Mouse (Mus musculus): ENCODE measurements around the gene Fpr3. TPM values are rescaled to one million over a fixed set of nuclear protein-coding genes. Genes with fewer than 3 reads are reported as not detected.
"Not testable (repeated sequence)": the region's sequence is repeated elsewhere in the genome, so short reads cannot be mapped to it uniquely, and the experiment has no call there.

The Fpr3 gene
- total RNA-seq, 2 experiments from 2014 or later = not detected

DNA sequence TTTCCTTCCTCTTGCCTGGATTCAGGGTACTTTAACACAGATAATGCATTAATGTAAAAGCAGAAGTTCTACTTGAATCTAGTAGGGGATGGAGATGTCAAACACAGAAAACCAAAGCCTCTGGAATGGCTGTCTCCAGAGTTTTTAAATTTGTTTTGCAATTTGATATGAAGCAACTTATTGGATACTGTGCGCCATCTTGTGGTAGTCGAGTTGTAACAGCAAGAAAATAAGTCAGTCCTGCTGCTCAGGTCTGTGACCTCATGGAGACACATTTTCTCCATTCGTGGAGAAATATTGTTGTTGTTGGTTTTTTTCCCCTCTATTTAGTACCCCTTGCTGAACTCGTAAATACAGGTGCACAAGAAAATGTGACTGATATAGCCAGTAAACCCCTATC is 8.4 kb downstream of the Fpr3 start:
- peak; percentile 83 for TF ChIP-seq CTCF (IDR thresholded peaks at IDR 0.05)
- intact Hi-C loops (cut with DNase I) = loop anchor here (1.0 to 5.0 kb wide), 2 partner anchors 49 to 130 kb away; no protein-coding TSS in a partner anchor
- Histone ChIP-seq H3K27ac (no peak overlapping the region), H3K4me3 (no peak overlapping the region)
- DNase-seq (ENCODE audit: extremely low spot score in 1 of 2, low spot score in 2 of 2) = peak in 1 of 2 experiments; percentile 22

DNA sequence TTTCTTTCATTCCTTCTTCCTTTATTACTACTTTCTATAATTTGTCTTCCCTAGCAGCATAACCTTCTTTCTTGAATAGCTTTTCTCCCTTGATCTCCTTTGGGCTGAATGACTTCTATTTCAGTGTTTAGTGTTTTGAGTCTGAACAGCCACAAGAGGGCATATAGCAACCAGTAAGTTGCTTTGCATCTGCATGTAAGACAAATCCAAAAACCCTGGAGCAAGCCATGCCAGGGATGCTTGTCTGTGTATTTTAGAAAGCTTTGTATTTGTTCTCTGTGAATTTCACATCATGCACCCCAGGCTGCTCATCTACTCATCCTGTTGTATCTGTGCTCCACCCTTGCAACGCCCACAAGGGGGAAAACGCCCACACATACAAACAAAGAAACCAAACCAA is 11.6 kb downstream of the Fpr3 start:
- no peak for DNase-seq (ENCODE audit: extremely low spot score in 1 of 2, low spot score in 2 of 2)
- intact Hi-C loops (cut with DNase I) = loop anchor here (5.0 kb wide), 1 partner anchor 52 kb away; no protein-coding TSS in a partner anchor
- peak; percentile 59 for TF ChIP-seq CTCF (IDR thresholded peaks at IDR 0.05)
- Histone ChIP-seq H3K4me3 (no peak overlapping the region), H3K27ac (no peak overlapping the region)

DNA sequence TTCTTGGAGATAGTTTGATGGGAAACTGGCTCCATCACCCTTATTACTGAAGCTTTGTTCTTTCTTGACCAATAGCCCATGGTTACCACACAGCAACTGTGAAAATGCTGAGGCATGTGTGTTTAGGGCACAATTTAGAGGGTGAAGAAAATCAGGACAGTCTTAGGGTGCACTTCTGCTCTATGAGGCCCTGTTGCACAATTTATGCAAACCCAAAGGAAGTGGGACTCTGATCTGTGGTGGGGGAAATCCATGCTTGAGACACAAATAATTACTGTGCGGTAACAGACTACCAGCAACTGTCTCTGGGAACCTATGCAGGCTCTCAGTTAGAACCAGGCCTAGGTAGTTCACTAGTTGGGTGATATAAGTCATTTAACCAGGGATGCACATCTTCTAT is 13.1 kb downstream of the Fpr3 start:
- no peak for TF ChIP-seq CTCF (IDR thresholded peaks at IDR 0.05)
- Histone ChIP-seq H3K4me3 (no peak overlapping the region), H3K27ac (no peak overlapping the region)
- no peak for DNase-seq (ENCODE audit: extremely low spot score in 1 of 2, low spot score in 2 of 2)
- intact Hi-C loops (cut with DNase I) = no loop called here

DNA sequence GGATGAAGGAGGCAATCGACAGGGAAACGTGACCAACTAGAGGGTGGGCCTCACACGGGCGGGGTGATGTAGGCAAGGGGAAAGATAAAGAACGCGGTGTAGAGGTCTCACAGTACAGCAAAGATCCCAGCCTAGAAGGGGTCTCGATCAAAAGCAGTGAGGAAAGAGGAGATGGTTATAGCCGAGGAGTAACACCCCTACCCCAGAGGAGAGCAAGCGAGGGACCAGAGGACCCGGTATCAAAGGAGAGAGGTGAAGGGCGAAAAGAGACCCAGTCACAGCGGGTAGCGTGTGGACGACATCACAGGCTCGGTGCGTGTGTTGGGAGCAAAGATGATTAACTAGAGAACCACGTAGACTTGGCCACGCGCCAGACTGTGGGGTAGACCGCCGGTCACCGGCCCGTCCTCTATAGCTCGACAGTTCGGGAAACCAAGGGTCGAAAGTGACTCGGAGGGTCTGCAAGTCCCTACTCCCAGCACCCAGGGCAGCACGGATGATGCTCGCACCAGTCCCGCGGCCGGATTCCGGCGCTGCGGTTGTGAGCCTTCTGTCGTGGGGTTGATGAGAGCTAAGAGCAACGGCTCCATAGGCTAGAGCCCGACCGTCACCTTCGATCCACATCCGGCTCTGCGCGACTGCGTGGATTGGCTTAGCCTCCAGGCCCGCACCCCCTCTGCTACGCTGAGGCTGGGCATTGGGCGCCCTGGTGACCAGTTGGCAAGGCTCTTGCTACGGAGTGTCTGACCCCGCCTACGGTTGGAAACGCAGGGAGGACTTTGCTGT is 22.2 kb downstream of the Fpr3 start:
- TF ChIP-seq CTCF (IDR thresholded peaks at IDR 0.05) = no peak
- DNase-seq (ENCODE audit: extremely low spot score in 1 of 2, low spot score in 2 of 2) = peak; percentile 78 to 81
- intact Hi-C loops (cut with DNase I) = no loop called here
- Histone ChIP-seq H3K27ac (peak overlapping the region; percentile 54; the same call in 1 of the 2 replicates), H3K4me3 (peak overlapping the region; percentile 58)

DNA sequence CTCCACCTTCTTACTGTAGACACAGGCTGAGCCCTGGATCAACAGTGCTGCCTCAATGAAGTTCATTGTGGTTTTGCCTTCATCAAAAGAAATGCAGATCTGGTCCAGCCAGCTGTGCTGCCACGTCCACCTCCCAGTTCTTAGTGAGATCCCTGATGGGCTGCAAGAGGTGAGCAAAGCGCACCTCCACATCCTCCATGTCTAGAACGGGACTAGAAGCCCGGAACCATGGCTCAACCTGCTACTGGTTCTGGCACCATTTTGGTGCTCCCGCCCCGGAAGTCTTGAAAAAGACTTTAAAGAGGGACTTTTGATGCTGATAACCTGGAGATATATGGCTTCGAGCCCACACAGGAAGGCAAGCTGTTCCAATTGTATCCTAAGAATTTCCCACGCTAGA is 25.0 kb downstream of the Fpr3 start:
- H3K4me3 ChIP-seq; H3K27ac ChIP-seq; intact Hi-C loops (cut with DNase I); DNase-seq (ENCODE audit: extremely low spot score in 1 of 2, low spot score in 2 of 2): not testable (repeated sequence)

DNA sequence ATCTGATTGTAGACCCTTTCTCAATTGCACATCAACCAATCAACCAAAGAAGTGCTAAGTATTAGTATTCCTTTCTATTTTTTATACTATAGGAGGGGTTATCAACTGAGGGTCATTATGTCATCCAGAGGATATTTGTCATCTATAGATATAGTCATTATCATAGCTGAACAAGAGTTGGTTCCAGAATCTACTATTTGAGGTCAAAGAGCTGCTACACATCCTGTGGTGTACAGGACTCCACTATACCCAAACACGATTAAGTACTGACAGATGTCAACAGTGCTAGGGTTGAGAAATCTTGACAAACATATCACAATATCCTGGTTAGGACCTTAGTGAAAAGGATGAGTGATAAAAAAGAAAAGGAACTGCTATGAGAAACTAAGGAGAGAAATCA is 29.7 kb downstream of the Fpr3 start:
- H3K27ac ChIP-seq = no peak overlapping the region
- no peak overlapping the region for H3K4me3 ChIP-seq
- no peak for TF ChIP-seq CTCF (IDR thresholded peaks at IDR 0.05)
- DNase-seq (ENCODE audit: extremely low spot score in 1 of 2, low spot score in 2 of 2) = no peak
- intact Hi-C loops (cut with DNase I) = no loop called here

DNA sequence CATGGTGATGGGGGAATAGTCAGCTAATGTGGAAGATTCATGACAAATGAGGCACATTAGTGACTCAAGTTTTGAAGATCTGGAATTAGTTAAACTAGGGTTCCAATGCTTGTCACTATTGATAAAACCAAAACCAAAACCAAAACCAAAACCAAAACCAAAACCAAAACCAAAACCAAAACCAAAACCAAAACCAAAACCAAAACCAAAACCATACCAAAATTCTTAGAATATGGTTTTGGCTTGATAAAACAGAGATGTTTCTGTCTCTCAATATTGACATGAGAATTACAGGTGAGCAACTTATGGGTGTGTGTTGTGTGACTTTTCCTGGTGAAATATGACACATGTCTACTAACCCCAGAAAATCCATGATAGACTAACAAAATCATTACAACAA is 30.1 kb downstream of the Fpr3 start:
- TF ChIP-seq CTCF (IDR thresholded peaks at IDR 0.05) = no peak
- no peak for DNase-seq (ENCODE audit: extremely low spot score in 1 of 2, low spot score in 2 of 2)
- intact Hi-C loops (cut with DNase I) = no loop called here
- Histone ChIP-seq H3K4me3 (no peak overlapping the region), H3K27ac (no peak overlapping the region)

DNA sequence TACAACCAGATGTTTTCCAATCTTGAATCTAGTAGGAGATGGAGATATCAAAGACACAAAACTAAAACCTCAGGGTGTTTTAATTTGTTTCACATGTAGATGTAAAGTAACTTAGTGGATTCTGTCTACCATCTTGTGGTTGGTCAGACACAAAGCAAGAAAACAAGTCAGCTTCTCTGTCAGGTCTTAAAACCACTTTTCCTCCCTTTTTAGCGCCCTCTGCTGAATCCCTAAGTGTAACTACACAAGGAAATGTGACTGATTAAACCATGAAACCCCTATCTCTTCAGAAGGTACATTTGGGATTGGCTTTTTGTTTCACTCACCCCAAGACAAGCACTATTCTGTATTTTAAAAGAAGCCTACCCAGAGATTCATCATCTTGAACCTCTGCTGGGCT is 85.8 kb downstream of the Fpr3 start:
- TF ChIP-seq CTCF (IDR thresholded peaks at IDR 0.05) = no peak; the same call in 1 of the 2 replicates
- DNase-seq (ENCODE audit: extremely low spot score in 1 of 2, low spot score in 2 of 2) = no peak
- Histone ChIP-seq H3K27ac (no peak overlapping the region), H3K4me3 (no peak overlapping the region)
- intact Hi-C loops (cut with DNase I) = no loop called here

DNA sequence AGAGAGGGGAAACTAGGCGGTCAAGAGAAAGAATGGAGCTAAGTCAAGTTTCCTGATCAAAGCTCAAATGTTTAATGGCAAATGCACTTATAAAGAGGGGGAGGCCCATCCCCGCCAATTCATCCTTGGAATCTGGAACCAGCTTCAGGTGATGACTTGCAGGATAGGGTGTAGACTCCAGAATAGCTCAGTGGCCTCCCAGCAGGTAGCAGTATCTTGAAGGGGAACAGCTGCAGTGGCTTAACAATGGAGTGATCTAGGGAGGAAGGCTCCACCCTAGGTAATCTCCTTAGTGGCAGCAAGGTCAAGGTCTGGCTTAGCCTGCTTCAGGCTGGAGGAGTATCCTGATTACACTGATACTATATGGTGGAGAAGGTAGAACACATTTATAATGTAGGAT is 93.6 kb downstream of the Fpr3 start:
- intact Hi-C loops (cut with DNase I); H3K4me3 ChIP-seq; DNase-seq (ENCODE audit: extremely low spot score in 1 of 2, low spot score in 2 of 2); H3K27ac ChIP-seq: not testable (repeated sequence)

DNA sequence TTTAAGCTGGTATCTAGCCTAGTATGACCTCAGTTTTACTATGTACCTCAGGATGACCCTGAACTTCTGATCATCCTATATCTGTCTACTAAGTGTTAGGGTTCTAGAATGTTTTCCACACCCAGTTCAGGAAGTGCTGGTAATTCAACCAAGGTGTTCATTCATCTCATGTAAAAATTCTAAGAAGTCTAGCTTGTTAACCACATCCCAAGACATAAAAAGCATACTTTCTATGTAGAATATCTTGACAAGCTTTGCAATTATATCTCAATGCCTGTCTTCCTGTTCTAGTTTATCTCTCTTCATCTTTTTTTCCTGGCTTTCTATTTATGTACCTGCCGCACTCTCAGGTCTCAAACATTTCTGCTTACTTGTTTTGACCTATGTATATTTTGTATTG is 117.1 kb downstream of the Fpr3 start:
- intact Hi-C loops (cut with DNase I) = no loop called here
- H3K27ac ChIP-seq = no peak overlapping the region
- TF ChIP-seq CTCF (IDR thresholded peaks at IDR 0.05) = no peak
- no peak overlapping the region for H3K4me3 ChIP-seq
- DNase-seq (ENCODE audit: extremely low spot score in 1 of 2, low spot score in 2 of 2) = no peak

Other genes starting within 250 kb of the Fpr3 start
- gene Vmn2r90, start 184.1 kb upstream of the Fpr3 start, total RNA-seq (2021) = under 1 TPM in 1 of 2 experiments, not detected in 1; 0.16 TPM
- 100 to 1,000 TPM; 107 to 114 TPM for gene Spaca6, start 60.7 kb upstream of the Fpr3 start, total RNA-seq (2021)
- under 1 TPM; 0.81 to 0.82 TPM for gene Has1, start 32.6 kb upstream of the Fpr3 start, total RNA-seq (2021)
- gene Fpr1, start 3.9 kb upstream of the Fpr3 start, total RNA-seq (2021) = not detected
- gene Fpr2, start within 50 bp of the Fpr3 start, total RNA-seq (2021) = not detected
- not detected for gene Fpr-rs4, start 133.9 kb downstream of the Fpr3 start, total RNA-seq (2021)
- not detected for gene Vmn2r124, start 161.6 kb downstream of the Fpr3 start, total RNA-seq (2021)
- not detected for gene Vmn2r91, start 197.2 kb downstream of the Fpr3 start, total RNA-seq (2021)

Measured in left cerebral cortex, adult 2 months (tissue).